In the genomic region with DNA sequence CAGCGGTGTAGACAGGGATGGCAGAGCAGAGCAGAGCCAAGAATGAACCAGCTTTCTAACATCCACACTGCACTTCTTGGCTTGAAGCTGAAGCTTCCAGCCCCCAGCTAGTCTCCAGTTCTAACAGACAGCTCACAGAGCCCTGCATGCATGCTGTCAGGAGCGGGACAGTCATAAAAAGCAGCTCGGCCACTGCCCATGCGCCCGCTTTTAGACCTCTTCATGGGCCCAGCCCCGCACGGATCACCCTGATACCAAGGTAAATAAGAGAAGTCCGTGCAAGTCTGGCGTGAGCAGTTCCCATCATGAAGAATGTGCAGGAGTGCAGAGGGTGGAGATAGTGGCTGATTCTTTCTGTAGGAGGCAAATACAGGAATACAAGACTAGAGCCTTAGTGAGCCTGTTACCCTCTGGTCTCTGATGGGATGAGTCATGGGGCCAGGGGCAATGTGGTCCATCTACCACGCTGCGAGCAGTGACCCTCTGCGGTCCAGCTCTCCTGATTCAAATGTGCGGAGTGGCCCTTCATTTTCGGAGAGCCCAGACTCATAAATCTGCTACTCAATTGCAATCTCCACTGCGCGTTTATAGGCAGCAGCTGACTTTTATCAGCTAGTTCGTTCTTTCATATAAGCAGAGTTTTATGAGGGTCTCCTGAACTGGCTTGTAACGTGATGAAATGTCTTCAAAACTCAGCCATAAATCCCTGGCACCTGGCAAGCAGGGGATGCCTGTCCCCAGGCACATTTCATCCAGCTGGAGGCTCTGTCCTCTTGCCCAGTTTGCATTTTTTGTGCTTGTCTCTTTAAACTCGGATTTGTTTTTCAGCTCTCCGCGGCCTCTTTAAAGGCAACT, we compare ENCODE assay signal across 9 mouse cellular contexts. TPM values are rescaled to one million over a fixed set of nuclear protein-coding genes. Genes with fewer than 3 reads are reported as not detected.
DNase-seq lines count a peak whose midpoint lies in the region; ATAC-seq lines count a peak whose summit lies in the region.
"Had no signal": no experiment of that assay in that cellular context is flagged by ENCODE, and none has a peak within 500 bp of the region (broad histone marks: within the 10 kb centered on the region; RNA-seq: fewer than 3 reads in every experiment).

No protein-coding gene starts in this region.

- peak overlapping the region; percentile 33 for H3K4me2 ChIP-seq in intestine, embryonic 15.5 days (replicated peaks)
- H3K4me2 ChIP-seq in hindbrain, embryonic 11.5 days (replicated peaks; ENCODE audit: low read depth, low read length) = no peak overlapping the region

- no peaks in the 10 kb centered on the region for H3K36me3 ChIP-seq in intestine, embryonic 15.5 days
- no peaks in the 10 kb centered on the region for H3K36me3 ChIP-seq in hindbrain, embryonic 11.5 days (ENCODE audit: control insufficient read depth, insufficient read depth, low read length)

- no peak overlapping the region for H3K27ac ChIP-seq in intestine, embryonic 15.5 days
- H3K27ac ChIP-seq in hindbrain, embryonic 11.5 days (ENCODE audit: low read depth, low read length) = no peak overlapping the region
- H3K27ac ChIP-seq: macrophage had no signal

- H3K27me3 ChIP-seq in intestine, embryonic 15.5 days (replicated peaks) = 0 out of 2 replicates have a peak, but pooled peaks cover 3% of the 10 kb centered on the region
- no peaks in the 10 kb centered on the region for H3K27me3 ChIP-seq in hindbrain, embryonic 11.5 days (ENCODE audit: control insufficient read depth, insufficient read depth, low read length)

- WGBS in intestine, embryonic 15.5 days = 44% methylated on average over 21 of the region's 21 CpGs
- WGBS in hindbrain, embryonic 11.5 days = 85% methylated on average over 21 of the region's 21 CpGs

- peaks cover 5% of the 10 kb centered on the region; the same call in 1 of the 2 replicates for H3K4me1 ChIP-seq in intestine, embryonic 15.5 days (replicated peaks)
- no peaks in the 10 kb centered on the region for H3K4me1 ChIP-seq in hindbrain, embryonic 11.5 days (replicated peaks; ENCODE audit: control insufficient read depth, insufficient read depth, low read length)

- ATAC-seq in intestine, embryonic 15.5 days = peak; percentile 36
- no peak for ATAC-seq in hindbrain, embryonic 11.5 days (ENCODE audit: low FRiP score)
- no peak for ATAC-seq in megakaryocyte, adult 5-6 weeks (ENCODE audit: poor library complexity, severe bottlenecking)
- ATAC-seq: forebrain, embryonic 14.5 days had no signal

- intact Hi-C loops in heart, postnatal 25 days (cut with DNase I) = no loop called here

- no peaks in the 10 kb centered on the region for H3K9me3 ChIP-seq in intestine, embryonic 15.5 days
- no peaks in the 10 kb centered on the region for H3K9me3 ChIP-seq in hindbrain, embryonic 11.5 days (ENCODE audit: control insufficient read depth, low read length)

- no peak overlapping the region for H3K4me3 ChIP-seq in intestine, embryonic 15.5 days (replicated peaks)
- no peak overlapping the region for H3K4me3 ChIP-seq in hindbrain, embryonic 11.5 days (ENCODE audit: low read depth, low read length)

- no peak overlapping the region for H3K9ac ChIP-seq in intestine, embryonic 15.5 days
- H3K9ac ChIP-seq in hindbrain, embryonic 11.5 days (ENCODE audit: low read depth, low read length) = no peak overlapping the region

- peak; percentile 30 for DNase-seq in heart, postnatal 4 days
- DNase-seq in heart, postnatal 25 days (ENCODE audit: low spot score) = no peak
- peak; percentile 72 for DNase-seq in kidney, postnatal 14 days
- peak; percentile 17 for DNase-seq in lung, postnatal 14 days
- no peak for DNase-seq in hindbrain, embryonic 11.5 days (ENCODE audit: low spot score)

RNA-seq across cellular contexts. Expression of gene Cdca8, which starts 11.3 kb away (rescaled TPM):
- 10 to 100 TPM; 57.9 to 58.8 TPM for total RNA-seq in heart, postnatal 4 days (2021)
- 1 to 10 TPM in 1 of 2 experiments, under 1 TPM in 1; 0.88 to 1.4 TPM for total RNA-seq in heart, postnatal 25 days (2021)
- 125 and 128 TPM in 2 replicates for polyA plus RNA-seq in intestine, embryonic 15.5 days (2015; fragmentation: Nextera tagmentation; extraction: Ambion mirVana)
- 192 and 195 TPM in 2 replicates for polyA plus RNA-seq in hindbrain, embryonic 11.5 days (2014; fragmentation: Nextera tagmentation; extraction: Ambion mirVana)
- total RNA-seq in megakaryocyte, adult 5-6 weeks (2015) = 109 and 126 TPM in 2 replicates
- 116 and 152 TPM in 2 replicates for total RNA-seq in megakaryocyte, adult 5-6 weeks (2017)

RNA-seq across cellular contexts. Expression of gene 9930104L06Rik, which starts 13.6 kb away (rescaled TPM):
- total RNA-seq in heart, postnatal 4 days (2021) = 10 to 100 TPM in 1 of 2 experiments, 1 to 10 TPM in 1; 8.6 to 12.0 TPM
- 1 to 10 TPM; 7.4 to 7.9 TPM for total RNA-seq in heart, postnatal 25 days (2021)
- 10.1 and 10.7 TPM in 2 replicates for polyA plus RNA-seq in intestine, embryonic 15.5 days (2015; fragmentation: Nextera tagmentation; extraction: Ambion mirVana)
- 4.2 and 5.5 TPM in 2 replicates for polyA plus RNA-seq in hindbrain, embryonic 11.5 days (2014; fragmentation: Nextera tagmentation; extraction: Ambion mirVana)
- 2.4 and 4.0 TPM in 2 replicates for total RNA-seq in megakaryocyte, adult 5-6 weeks (2015)
- total RNA-seq in megakaryocyte, adult 5-6 weeks (2017) = 6.7 and 7.8 TPM in 2 replicates

RNA-seq across cellular contexts. Expression of gene Rspo1, which starts 35.8 kb away (rescaled TPM):
- 1 to 10 TPM; 4.6 to 4.8 TPM for total RNA-seq in heart, postnatal 4 days (2021)
- 1 to 10 TPM; 3.1 to 3.6 TPM for total RNA-seq in heart, postnatal 25 days (2021)
- 8.2 and 8.9 TPM in 2 replicates for polyA plus RNA-seq in intestine, embryonic 15.5 days (2015; fragmentation: Nextera tagmentation; extraction: Ambion mirVana)
- polyA plus RNA-seq in hindbrain, embryonic 11.5 days (2014; fragmentation: Nextera tagmentation; extraction: Ambion mirVana) = 8.5 and 16.5 TPM in 2 replicates
- total RNA-seq in megakaryocyte, adult 5-6 weeks (2015) = 9.5 and 11.9 TPM in 2 replicates
- total RNA-seq in megakaryocyte, adult 5-6 weeks (2017) = 4.8 and 5.9 TPM in 2 replicates
- polyA plus RNA-seq: macrophage had no signal

Comparison
In these comparisons a context has a peak if more than half of its experiments do, and no peak if none do; other contexts are left out.
1. DNase-seq: peak in heart, postnatal 4 days (single experiment), kidney, postnatal 14 days (single experiment) and lung, postnatal 14 days (single experiment); none in heart, postnatal 25 days (single experiment) and hindbrain, embryonic 11.5 days (single experiment).
2. RNA of gene Cdca8, which starts 11.3 kb away (total RNA-seq): 109 to 152 TPM in megakaryocyte, adult 5-6 weeks and 57.9 to 58.8 TPM in heart, postnatal 4 days; 0.88 to 1.4 TPM in heart, postnatal 25 days; every median in the first group is over 10 times any median in the second.